Mouse (Mus musculus): ENCODE measurements around the gene Glis2.

Glis2 gene

DNA sequence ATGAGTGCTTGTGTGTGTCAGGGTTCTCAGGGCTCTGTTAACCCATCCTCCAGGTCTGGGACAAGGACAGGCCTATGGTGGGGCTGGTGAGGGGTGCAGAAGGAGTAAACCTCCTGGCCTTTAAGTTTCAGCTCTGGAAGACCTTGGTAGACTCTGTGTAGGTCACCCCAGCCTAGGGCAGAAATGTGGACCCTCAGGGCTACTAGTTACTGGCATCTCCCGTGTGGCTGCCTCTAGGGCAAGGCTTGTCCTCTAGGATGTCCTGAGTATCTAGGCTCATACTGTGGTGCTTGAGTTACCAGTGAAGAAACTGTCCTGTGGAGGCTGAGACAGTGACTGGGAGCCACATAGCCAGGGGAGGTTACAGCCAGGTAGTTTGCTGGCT lies 8.9 kb downstream of the Glis2 start:
- in situ Hi-C loops (cut with MseI, MboI) = no loop called here

DNA sequence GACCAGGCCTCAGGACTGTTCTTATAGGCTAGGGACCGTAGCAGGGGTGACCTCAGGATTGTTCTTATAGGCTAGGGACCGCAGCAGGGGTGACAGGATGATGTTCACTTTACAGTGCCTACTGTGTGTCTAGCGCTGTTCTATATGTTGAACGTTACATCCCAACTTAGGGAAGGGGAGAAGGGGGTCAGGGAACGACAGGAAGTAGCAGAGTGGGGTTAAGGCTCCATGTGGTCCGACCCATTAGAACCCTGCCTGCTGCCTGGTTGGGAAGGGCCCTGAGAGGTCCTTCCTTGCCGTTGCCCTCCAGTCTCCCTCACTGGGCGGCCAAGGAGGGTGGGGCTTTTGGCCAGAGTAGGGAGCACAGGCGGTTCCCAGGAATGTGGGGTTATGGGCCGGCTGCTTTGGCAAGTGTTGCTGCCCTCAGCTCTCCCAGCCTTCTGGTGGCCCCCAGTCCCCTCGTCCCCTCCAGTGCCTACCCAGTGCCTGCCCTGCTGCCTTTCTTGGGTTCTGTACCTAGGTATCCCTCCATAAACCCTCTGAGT lies 9.9 kb downstream of the Glis2 start:
- in situ Hi-C loops (cut with MseI, MboI) = no loop called here

DNA sequence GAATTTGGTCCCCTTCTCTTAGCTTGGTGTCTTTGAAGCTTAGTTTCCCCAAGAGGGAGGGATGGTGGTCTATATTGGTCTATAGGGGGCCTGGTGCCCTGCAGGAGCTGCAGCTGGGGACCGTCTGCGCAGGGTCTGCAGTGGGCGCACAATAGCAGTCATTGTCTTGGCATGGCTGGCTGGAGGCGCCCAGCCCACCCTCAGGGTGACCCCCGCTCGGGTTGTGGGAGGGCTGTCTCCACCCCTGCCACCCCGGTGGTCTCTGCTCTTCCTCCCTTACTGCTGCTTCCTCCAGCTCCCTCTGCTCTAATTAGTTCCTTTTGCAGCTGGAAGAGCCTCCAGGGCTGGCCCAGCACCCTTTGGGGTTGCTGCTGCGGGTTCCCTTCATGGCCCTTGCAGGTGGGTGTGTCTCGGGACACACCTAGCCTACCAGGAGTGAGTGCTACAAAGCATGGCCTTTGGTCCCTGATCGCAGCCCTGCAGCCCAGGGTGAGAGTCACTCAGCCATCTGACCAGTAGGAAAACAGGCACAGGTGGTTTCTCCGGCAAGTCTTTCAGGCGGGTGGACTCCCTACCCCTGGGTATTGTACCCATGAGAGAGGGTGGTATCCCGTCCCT lies 11.1 kb downstream of the Glis2 start:
- in situ Hi-C loops (cut with MseI, MboI) = loop anchor here in 1 of 2 experiments (5.0 kb wide), 1 partner anchor 43 kb away; no protein-coding TSS in a partner anchor

DNA sequence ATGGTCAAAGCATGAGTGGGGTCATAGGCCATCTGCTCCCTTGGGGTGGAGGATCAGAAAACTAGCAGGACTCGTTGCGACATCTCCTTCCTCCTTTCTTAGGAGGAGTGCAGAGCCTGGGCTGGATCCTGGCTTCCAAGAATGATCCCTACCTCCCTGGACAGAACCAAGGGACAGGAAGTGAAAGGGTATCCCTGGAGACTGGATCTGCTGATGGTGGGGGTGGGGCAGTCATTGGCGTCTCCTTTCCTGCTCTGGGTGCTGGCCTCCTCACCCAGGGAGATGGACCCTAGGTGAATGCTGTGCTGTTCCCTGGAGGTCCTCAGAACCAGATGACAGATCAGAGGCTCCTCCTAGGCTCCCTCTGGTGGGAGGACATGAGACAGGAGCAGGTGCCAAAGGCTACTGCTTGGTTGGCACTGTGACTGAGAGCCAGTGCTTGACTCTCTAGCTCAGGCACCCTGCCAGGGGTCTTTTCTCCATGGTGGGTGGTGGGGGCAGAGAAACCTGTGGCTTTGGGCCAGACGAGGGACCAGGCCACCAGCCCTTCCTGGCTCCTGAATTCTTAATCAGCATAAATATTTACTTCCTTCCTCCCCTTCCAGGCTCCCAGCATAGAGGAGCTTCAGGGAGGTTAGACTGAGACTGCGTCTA lies 12.0 kb downstream of the Glis2 start:
- in situ Hi-C loops (cut with MseI, MboI) = loop anchor here in 1 of 2 experiments (5.0 kb wide), 1 partner anchor 44 kb away; no protein-coding TSS in a partner anchor

DNA sequence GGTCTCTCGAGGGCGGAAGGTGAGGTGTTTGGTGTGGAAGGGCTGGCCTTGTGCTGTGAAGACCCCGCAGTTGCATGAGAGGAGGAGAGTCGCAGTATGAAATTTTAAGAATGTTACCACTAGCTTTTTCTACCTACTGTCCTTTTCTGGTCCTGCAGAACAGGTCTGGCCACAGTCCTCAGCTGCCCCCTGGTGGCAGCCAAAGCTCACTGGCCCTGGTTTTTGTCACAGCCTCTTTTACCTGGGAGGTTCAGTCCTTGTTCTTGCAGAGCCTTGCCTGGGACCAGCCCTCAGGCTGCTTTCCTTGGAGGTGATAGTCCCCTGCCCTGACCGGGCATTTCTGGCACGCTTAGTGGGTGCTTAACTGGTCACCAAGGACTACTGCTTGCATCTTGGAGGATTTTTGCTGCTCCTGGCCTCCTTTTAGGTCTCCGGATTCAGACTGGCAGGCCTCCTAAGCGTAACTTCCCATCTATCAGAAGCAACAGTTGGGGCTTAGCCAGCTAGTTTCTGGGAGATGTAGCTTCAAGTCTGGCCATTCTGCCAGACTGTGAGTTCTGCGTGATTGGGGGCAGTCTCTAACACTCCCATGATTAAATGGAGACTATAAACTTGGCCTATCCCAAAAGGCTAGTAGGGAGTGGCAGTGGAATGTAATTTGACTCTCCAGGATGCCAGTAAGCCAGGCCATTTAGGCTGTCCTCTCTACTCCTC lies 13.5 kb downstream of the Glis2 start:
- in situ Hi-C loops (cut with MseI, MboI) = loop anchor here in 1 of 2 experiments (5.0 kb wide), 1 partner anchor 46 kb away; no protein-coding TSS in a partner anchor

DNA sequence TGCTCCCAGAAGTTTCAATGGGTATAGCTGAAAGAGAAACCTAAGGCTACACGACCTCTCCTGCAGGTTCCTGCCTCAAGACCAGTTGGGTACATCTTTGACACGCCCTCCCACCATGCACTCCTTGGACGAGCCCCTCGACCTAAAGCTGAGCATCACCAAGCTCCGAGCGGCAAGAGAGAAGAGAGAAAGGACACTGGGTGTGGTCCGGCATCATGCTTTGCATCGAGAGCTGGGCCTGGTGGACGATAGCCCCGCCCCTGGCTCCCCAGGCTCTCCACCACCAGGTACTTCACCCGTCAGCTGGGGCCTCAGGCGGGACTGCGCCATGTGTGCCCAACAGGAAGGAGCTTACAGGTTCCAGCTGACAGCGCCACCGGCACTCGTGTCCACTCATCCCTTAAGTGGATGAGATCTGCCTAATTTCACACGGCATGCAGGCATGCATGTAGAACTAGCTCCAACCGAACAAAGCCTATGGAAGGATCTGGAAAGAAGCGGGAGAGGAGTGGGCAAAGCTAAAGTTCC lies 14.1 kb downstream of the Glis2 start:
- in situ Hi-C loops (cut with MseI, MboI) = loop anchor here in 1 of 2 experiments (5.0 kb wide), 1 partner anchor 46 kb away; no protein-coding TSS in a partner anchor

DNA sequence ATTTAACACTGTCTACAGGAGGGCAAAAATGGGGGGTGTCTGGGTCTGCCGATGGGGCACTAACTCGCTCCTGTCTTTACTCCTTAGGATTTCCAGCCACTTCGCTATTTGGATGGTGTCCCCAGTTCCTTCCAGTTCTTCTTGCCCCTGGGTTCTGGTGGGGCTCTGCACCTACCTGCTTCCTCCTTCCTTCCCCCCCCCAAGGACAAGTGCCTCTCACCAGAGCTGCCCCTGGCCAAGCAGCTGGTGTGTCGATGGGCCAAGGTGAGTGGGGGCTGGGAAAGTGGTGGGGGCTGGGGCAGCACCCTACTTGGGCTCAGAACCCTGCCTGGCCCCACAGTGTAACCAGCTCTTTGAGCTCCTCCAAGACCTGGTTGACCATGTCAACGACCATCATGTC lies 16.7 kb downstream of the Glis2 start:
- in situ Hi-C loops (cut with MseI, MboI) = loop anchor here in 1 of 2 experiments (5.0 kb wide), 1 partner anchor 44 kb away; no protein-coding TSS in a partner anchor

DNA sequence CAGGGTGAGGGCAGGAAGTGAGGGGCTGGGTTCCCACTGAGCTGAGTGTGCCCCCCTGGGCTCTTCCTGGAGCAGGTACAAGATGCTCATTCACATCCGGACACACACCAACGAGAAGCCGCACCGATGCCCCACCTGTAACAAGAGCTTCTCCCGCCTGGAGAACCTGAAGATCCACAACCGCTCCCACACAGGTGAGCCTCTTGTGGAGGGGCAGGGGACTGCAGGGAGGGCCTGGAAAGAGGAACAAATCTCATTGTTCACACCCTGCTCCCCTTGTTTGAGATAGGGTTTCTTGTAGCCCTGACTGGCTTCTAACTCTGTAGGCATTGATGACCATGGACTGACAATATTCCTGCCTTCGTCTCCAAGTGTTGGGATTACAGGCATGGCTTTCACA lies 17.2 kb downstream of the Glis2 start:
- in situ Hi-C loops (cut with MseI, MboI) = loop anchor here in 1 of 2 experiments (5.0 kb wide), 1 partner anchor 44 kb away; no protein-coding TSS in a partner anchor

DNA sequence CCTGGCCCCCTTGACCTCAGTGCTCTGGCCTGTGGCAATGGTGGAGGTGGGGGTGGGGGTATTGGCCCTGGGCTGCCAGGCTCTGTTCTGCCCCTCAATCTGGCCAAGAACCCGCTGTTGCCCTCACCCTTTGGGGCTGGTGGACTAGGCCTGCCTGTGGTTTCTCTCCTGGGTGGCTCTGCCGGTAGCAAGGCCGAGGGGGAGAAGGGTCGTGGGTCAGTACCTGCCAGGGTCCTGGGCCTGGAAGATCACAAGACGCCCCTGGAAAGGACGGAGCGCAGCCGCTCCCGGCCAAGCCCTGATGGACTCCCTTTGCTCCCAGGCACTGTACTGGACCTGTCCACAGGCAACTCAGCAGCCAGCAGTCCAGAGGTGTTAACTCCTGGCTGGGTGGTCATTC lies 19.2 kb downstream of the Glis2 start:
- in situ Hi-C loops (cut with MseI, MboI) = loop anchor here in 1 of 2 experiments (5.0 kb wide), 1 partner anchor 46 kb away; no protein-coding TSS in a partner anchor

DNA sequence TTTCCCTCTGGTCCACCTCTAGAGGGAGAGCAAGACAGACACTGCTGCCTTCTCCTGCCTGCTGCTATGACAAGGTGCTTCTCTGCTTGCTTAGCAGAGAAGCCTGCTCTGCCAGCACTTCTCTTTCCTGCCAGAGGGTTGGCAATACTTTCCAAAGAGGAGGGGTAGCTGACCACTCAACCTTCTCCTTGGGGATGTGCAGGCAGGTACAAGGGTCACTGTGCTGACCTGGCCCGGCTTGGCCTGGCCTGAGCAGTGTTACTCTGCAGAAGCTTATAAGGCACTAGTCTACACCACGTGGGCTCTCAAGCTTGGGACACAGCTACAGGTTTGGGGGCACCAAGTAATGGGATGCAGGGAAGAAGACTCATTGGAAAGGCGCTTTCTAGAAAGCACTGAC lies 20.1 kb downstream of the Glis2 start:
- in situ Hi-C loops (cut with MseI, MboI) = loop anchor here in 1 of 2 experiments (5.0 kb wide), 1 partner anchor 47 kb away; no protein-coding TSS in a partner anchor

DNA sequence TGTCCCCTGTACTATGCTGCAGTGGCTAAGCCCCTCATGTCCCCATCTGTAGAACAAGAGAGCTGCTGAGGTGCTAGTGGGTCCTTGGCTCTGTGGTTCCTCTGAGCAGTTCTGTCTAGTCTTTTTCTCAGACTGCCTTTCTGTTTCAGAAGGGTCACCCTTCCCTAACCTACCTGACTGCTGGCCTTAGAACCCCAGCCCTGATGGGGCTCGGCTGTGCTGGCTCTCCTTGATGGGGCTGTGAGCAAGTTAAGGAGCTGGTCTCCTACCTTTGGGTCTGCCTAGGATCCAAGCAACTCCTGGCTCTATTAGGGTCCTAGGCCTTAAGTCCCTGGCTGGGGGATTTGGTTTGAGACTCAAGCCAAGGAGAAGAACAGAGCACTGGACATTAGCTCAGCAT lies 20.8 kb downstream of the Glis2 start:
- in situ Hi-C loops (cut with MseI, MboI) = no loop called here

DNA sequence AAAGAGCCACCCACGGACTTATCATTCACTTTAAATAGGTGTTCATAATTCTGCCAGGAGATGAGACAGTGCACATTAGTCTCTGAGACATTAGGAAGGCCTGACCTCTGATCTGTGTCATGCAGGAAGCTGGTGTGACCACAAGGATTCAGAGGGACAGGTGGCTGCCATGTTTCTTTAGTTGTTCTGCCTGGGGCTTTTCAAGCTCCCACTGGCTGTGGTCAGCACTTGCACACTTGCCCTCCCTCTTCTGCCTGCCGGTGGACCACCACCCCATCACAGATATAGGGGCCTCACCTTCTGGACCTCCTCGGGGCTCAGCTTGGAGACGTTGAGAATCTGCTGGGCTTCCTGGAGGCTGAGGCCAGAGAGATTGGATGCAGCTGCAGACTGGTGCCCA lies 22.3 kb downstream of the Glis2 start:
- in situ Hi-C loops (cut with MseI, MboI) = no loop called here

DNA sequence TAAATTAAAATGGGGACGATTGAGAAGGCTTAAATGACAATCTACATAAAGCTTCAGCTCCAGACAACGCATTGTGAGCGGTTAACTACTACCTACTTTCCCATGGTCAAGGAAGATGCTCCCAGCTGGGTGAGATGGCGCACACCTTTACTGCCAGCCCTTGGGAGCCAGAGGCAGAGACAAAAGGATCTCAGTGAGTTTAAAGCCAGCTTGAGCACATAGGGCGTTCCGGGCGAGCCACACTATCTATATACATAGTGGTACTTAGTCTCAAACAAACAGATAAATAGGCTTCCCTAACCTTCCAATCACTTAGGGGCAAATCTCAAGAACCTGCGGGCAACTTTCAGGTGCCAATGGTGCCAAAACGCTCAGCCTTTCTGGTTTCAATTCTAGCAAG lies 29.6 kb downstream of the Glis2 start:
- in situ Hi-C loops (cut with MseI, MboI) = no loop called here

DNA sequence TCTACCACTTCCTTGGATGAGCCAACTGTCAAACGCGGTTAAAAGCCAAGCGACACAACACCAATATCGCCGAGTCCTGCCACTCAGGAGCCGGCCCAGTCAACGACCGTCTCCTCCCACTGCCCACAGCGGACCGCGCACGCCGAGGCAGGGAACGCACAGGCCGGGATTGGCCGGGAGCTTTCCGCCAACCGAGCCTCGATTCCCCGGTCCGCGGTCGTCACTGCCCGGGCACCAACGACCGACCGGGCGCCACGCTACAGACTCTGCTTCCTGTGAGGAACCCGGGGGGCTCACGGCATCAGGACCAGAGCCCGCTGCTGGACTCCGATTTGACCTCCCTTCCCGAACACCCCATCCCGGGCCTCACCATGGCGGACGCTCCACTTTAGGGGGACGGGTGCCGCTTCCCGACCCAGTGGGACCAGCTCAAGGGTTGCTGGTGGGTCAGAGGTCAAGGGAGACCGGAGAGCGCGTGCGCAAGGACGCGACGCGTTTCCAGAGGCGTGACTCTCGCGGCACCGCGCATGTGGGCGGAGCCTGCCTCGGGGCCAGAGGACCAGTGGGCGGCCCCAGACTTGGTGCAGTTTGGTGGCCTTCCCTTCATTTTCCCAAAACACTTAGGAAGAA lies 30.1 kb downstream of the Glis2 start, which contains the start of gene Pam16:
Pam16 (minus strand) TSS at position 508 of the 630 bp plus-strand sequence.
- in situ Hi-C loops (cut with MseI, MboI) = loop anchor here in 1 of 2 experiments (5.0 kb wide), 1 partner anchor 43 kb away; no protein-coding TSS in a partner anchor

DNA sequence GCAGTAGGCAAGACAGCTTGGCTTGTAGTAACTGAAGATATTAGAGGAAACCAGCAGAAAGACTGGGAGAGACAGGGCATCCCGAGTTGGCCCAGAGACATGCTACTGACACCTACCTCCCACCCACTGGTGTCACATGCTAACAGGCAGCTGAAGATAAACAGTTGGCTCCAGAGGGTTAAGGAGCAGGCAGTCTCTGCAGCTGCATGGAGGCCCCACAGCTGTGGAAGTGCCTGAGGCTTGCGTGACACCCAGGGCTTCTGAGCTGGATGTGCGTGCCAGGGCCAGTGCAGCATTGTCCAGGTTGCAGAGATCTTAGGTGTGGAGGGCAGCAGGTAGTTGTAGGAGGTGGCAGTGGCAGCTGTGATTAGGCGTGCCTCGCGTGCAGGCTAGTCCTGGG lies 32.6 kb downstream of the Glis2 start:
- in situ Hi-C loops (cut with MseI, MboI) = loop anchor here in 1 of 2 experiments (5.0 kb wide), 1 partner anchor 40 kb away; no protein-coding TSS in a partner anchor

DNA sequence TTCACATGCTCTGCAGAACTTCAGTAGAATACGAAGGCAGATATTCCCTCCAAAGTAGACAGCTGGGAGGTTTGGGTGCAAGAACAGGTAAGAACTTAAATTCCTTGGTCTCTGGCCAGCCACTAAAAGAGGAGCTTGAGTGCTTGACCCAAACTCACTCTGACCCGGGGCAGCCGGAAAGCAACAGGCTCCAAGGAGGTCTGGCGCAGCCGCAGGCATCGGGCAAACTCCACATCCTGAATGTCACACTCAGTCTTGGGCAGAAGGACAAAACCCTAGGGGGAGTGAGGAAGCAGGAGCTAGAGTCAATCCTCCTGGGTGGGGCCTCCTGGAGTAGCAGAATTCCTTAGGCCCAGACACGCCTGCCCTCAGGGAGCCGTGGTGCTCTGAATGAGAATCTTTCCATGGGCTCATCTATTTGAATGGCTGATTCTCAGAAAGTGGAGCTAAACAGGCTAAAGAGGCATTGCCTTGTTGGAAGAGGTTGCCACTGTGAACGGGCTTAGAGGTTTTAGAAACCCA lies 34.4 kb downstream of the Glis2 start:
- in situ Hi-C loops (cut with MseI, MboI) = loop anchor here in 1 of 2 experiments (5.0 kb wide), 1 partner anchor 38 kb away; no protein-coding TSS in a partner anchor

DNA sequence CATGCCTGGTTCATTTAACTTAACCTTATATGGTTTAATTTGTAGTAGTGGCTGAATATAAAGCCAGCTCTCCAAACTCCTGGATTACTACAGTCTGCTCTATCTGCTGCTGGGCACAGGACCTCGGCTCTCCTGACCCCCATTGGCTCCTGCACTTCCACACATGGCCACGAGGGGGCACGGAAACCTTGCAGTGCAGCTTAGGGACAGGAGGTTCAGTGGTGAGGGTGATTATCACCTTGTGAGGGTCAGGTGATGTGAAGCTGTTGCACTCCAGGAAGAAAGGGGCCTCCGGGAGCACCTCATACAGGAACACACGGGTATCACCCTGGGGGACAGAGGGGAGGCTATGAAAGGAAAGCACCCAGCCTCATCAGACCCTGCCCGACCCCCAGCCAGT lies 35.4 kb downstream of the Glis2 start:
- in situ Hi-C loops (cut with MseI, MboI) = loop anchor here in 1 of 2 experiments (5.0 kb wide), 1 partner anchor 37 kb away; no protein-coding TSS in a partner anchor

DNA sequence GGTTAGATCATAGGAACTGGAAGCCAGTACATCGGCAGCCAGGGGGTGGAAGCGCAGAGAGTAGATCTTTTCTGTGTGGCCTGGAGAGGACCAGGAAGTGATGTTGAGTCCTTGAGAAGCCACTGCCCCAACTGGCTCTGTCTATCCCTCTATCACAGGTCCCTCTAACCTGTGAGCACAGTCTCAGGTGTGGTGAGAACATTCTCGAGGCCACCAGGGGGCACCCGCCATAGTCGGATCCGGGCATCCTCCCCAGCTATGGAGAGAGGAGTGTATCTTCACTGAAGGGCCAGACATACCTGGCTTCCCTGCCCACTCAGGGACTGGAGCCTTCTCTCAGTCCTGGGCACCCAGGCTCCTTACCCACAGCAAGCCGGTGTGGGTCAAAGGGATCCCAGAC lies 37.5 kb downstream of the Glis2 start:
- in situ Hi-C loops (cut with MseI, MboI) = no loop called here

DNA sequence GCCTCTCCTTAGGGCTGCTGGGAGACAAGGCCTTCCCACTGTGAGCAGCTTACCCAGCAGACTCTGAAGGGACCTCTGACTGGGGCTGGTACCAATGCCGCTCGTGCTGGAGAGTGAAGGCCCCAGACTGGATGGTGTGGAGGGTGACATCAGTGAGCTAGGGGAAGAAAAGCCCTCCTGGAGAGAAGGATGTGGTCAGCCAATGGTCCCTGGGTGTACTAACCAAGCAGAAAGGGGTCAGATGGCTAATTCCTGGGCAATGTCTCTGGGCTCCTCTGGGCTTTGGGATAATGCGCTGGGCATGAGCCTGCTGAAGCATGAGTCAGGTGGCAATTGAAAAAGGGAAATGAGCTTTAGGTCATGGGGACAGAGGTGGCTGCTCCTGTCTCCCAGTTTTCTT lies 39.1 kb downstream of the Glis2 start:
- in situ Hi-C loops (cut with MseI, MboI) = no loop called here

DNA sequence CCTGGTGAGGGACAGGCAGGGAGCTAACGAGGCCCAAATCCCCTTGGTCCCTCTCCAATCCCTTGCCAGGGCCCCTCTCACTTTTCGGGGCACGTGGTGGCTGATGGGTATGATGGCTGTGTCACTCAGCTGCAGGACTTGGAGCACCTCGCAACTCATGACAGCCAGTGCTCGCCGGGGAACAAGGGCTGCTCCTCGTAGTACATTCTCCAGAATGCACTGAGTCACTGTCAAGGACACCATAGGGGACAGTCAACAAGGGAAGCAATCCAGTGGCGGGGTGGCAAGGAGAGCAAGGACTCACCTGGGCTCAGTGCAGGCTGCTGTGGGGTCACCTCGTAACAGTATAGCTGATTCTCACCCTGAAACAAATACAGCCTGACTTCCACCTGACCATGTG lies 40.2 kb downstream of the Glis2 start:
- in situ Hi-C loops (cut with MseI, MboI) = no loop called here

DNA sequence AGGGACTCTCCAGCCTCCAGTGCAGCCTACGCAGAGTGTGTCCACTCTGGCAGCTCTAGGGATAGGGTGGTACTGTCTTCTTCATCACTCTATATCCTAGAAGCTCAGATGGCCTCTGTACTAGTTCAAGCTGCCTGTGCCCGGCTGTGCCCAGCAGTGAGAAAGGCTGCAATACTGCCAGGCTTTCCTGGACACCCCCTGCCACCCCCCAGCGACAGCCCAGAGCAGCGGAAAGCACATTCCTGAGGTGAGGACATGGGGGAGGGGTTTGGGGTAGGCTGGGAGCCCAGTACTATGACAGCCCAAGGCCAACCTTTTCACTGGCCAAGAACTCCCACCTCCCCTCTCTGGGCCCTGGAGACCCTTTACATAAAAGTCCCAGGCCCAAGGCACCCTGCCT lies 41.2 kb downstream of the Glis2 start:
- in situ Hi-C loops (cut with MseI, MboI) = no loop called here
